Mouse (Mus musculus): ENCODE data around the gene Nup155. TPM values are rescaled to one million over a fixed set of nuclear protein-coding genes. Genes with fewer than 3 reads are reported as not detected.
"Not testable (repeated sequence)": the region's sequence is repeated elsewhere in the genome, so short reads cannot be mapped to it uniquely, and the experiment has no call there.

Gene Nup155
- total RNA-seq, 1 experiment, result 133 TPM

- Histone ChIP-seq H3K36me3 (ENCODE audit: control insufficient read depth, insufficient read depth, low read length, poor library complexity, severe bottlenecking) (peaks cover 3% of the 10 kb centered on the region), H3K9ac (ENCODE audit: insufficient read depth, low read depth, low read length, poor library complexity, severe bottlenecking) (no peak overlapping the region), H3K4me1 (ENCODE audit: control insufficient read depth in 2 of 2, insufficient read depth in 2 of 2, low read length in 2 of 2, poor library complexity in 1 of 2) (peaks cover 0 to 7% of the 10 kb centered on the region in 2 experiments; a peak in 2 of 4 replicates), H3K4me3 (ENCODE audit: insufficient read depth in 1 of 2, low read depth in 1 of 2, low read length in 2 of 2, poor library complexity in 1 of 2, severe bottlenecking in 1 of 2) (no peak overlapping the region), H3K9me3 (ENCODE audit: control insufficient read depth, insufficient read depth, low read depth, low read length) (no peaks in the 10 kb centered on the region), H3K27ac (ENCODE audit: insufficient read depth, low read depth, low read length, poor library complexity, severe bottlenecking) (peak overlapping the region; percentile 25; the same call in 1 of the 2 replicates)
- TF ChIP-seq HCFC1 (IDR thresholded peaks at IDR 0.05; ENCODE audit: borderline replicate concordance, insufficient read depth, low read length) (no peak), CHD2 (IDR thresholded peaks at IDR 0.05; ENCODE audit: low read depth, low read length) (0 out of 2 replicates have a peak, but pooled peaks have one; percentile 54)
- DNase-seq (ENCODE audit: low read depth, low spot score), result no peak
- in situ Hi-C loops (cut with MboI; ENCODE audit: low sequenced_read_pairs in 2 of 2, unreplicated experiment in 2 of 2), result no loop called here
Measured at GRCm38 (mm10) chr15:8087293-8087692, 21.8 kb upstream of the Nup155 start.

- no peak for TF ChIP-seq ZC3H11A (IDR thresholded peaks at IDR 0.05; ENCODE audit: borderline replicate concordance, low read depth, low read length)
- TF ChIP-seq MAFK (IDR thresholded peaks at IDR 0.05; ENCODE audit: insufficient read depth, low read depth, low read length), result no peak
- TF ChIP-seq HCFC1 (IDR thresholded peaks at IDR 0.05; ENCODE audit: borderline replicate concordance, insufficient read depth, low read length), result no peak
- TF ChIP-seq CHD2 (IDR thresholded peaks at IDR 0.05; ENCODE audit: low read depth, low read length), result no peak
- no peak for TF ChIP-seq ZNF384 (IDR thresholded peaks at IDR 0.05; ENCODE audit: low read depth, low read length)
- Histone ChIP-seq H3K27ac (ENCODE audit: insufficient read depth, low read depth, low read length, poor library complexity, severe bottlenecking) (no peak overlapping the region), H3K9me3 (ENCODE audit: control insufficient read depth, insufficient read depth, low read depth, low read length) (no peaks in the 10 kb centered on the region), H3K4me3 (ENCODE audit: insufficient read depth in 1 of 2, low read depth in 1 of 2, low read length in 2 of 2, poor library complexity in 1 of 2, severe bottlenecking in 1 of 2) (no peak overlapping the region), H3K36me3 (ENCODE audit: control insufficient read depth, insufficient read depth, low read length, poor library complexity, severe bottlenecking) (peaks cover 6% of the 10 kb centered on the region), H3K9ac (ENCODE audit: insufficient read depth, low read depth, low read length, poor library complexity, severe bottlenecking) (no peak overlapping the region), H3K4me1 (ENCODE audit: control insufficient read depth in 2 of 2, insufficient read depth in 2 of 2, low read length in 2 of 2, poor library complexity in 1 of 2) (peaks cover 0 to 7% of the 10 kb centered on the region in 2 experiments; a peak in 2 of 4 replicates)
- in situ Hi-C loops (cut with MboI; ENCODE audit: low sequenced_read_pairs in 2 of 2, unreplicated experiment in 2 of 2), result no loop called here
- no peak for DNase-seq (ENCODE audit: low read depth, low spot score)
Measured at GRCm38 (mm10) chr15:8088715-8089114, 20.4 kb upstream of the Nup155 start.

DNA sequence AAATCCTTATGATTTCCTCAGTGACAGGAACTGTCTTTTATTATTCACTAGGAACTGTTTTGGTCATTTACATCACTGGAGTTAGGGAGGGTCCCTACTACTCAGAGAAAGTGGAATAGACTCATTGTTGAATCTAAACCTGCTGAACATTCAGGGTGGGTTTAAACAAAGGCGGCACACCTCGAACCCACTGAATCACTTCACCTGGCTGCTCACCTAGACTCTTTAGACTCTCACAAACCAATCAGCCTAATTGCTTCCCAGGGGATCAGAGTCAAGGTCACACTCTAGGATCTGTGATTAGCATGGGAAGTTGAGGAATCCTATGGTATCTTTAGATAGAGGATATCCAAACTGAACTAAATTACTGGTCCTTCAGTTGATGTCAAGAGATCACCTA, 18.4 kb upstream of the Nup155 start:
- Histone ChIP-seq H3K9ac (ENCODE audit: insufficient read depth, low read depth, low read length, poor library complexity, severe bottlenecking) (no peak overlapping the region), H3K4me3 (ENCODE audit: insufficient read depth in 1 of 2, low read depth in 1 of 2, low read length in 2 of 2, poor library complexity in 1 of 2, severe bottlenecking in 1 of 2) (no peak overlapping the region), H3K27ac (ENCODE audit: insufficient read depth, low read depth, low read length, poor library complexity, severe bottlenecking) (peak overlapping the region; percentile 26; the same call in 1 of the 2 replicates), H3K9me3 (ENCODE audit: control insufficient read depth, insufficient read depth, low read depth, low read length) (no peaks in the 10 kb centered on the region), H3K4me1 (ENCODE audit: control insufficient read depth in 2 of 2, insufficient read depth in 2 of 2, low read length in 2 of 2, poor library complexity in 1 of 2) (peaks cover 0 to 7% of the 10 kb centered on the region in 2 experiments; a peak in 2 of 4 replicates), H3K36me3 (ENCODE audit: control insufficient read depth, insufficient read depth, low read length, poor library complexity, severe bottlenecking) (peaks cover 7% of the 10 kb centered on the region)
- no peak for DNase-seq (ENCODE audit: low read depth, low spot score)
- TF ChIP-seq CHD2 (IDR thresholded peaks at IDR 0.05; ENCODE audit: low read depth, low read length), result no peak
- TF ChIP-seq ZC3H11A (IDR thresholded peaks at IDR 0.05; ENCODE audit: borderline replicate concordance, low read depth, low read length), result no peak
- TF ChIP-seq HCFC1 (IDR thresholded peaks at IDR 0.05; ENCODE audit: borderline replicate concordance, insufficient read depth, low read length), result no peak
- TF ChIP-seq MAFK (IDR thresholded peaks at IDR 0.05; ENCODE audit: insufficient read depth, low read depth, low read length), result no peak
- TF ChIP-seq ZNF384 (IDR thresholded peaks at IDR 0.05; ENCODE audit: low read depth, low read length), result no peak
- in situ Hi-C loops (cut with MboI; ENCODE audit: low sequenced_read_pairs in 2 of 2, unreplicated experiment in 2 of 2), result no loop called here

DNA sequence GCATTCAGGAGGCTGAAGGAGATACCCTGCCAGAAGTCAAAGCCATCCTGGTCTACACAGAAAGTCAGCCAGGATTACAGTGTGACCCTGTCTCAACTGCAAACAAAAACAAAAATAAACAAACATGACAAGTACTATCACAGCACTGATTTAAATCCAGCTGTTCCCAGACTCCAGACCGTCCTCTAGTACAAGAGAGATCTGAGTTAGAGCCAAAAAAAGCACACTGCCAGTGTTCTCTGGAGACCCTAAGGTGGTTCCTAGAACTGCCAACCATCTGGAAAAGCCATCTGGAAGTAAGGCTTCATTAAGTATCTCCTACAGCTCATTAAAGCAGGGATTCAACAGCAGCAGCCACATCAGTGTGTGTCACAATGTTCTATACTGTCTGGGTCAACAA, 16.4 kb upstream of the Nup155 start:
- H3K9me3 ChIP-seq (ENCODE audit: control insufficient read depth, insufficient read depth, low read depth, low read length); H3K4me3 ChIP-seq (ENCODE audit: insufficient read depth in 1 of 2, low read depth in 1 of 2, low read length in 2 of 2, poor library complexity in 1 of 2, severe bottlenecking in 1 of 2); H3K4me1 ChIP-seq (ENCODE audit: control insufficient read depth in 2 of 2, insufficient read depth in 2 of 2, low read length in 2 of 2, poor library complexity in 1 of 2); H3K27ac ChIP-seq (ENCODE audit: insufficient read depth, low read depth, low read length, poor library complexity, severe bottlenecking); H3K9ac ChIP-seq (ENCODE audit: insufficient read depth, low read depth, low read length, poor library complexity, severe bottlenecking); DNase-seq (ENCODE audit: low read depth, low spot score); in situ Hi-C loops (cut with MboI; ENCODE audit: low sequenced_read_pairs in 2 of 2, unreplicated experiment in 2 of 2): not testable (repeated sequence)
- peaks cover 16% of the 10 kb centered on the region for H3K36me3 ChIP-seq (ENCODE audit: control insufficient read depth, insufficient read depth, low read length, poor library complexity, severe bottlenecking)

- H3K4me3 ChIP-seq (ENCODE audit: insufficient read depth in 1 of 2, low read depth in 1 of 2, low read length in 2 of 2, poor library complexity in 1 of 2, severe bottlenecking in 1 of 2), result peak overlapping the region; percentile 52 to 92
- H3K36me3 ChIP-seq (ENCODE audit: control insufficient read depth, insufficient read depth, low read length, poor library complexity, severe bottlenecking), result peaks cover 14% of the 10 kb centered on the region
- H3K27ac ChIP-seq (ENCODE audit: insufficient read depth, low read depth, low read length, poor library complexity, severe bottlenecking), result no peak overlapping the region
- no peak overlapping the region; the same call in 1 of the 2 replicates for H3K9ac ChIP-seq (ENCODE audit: insufficient read depth, low read depth, low read length, poor library complexity, severe bottlenecking)
- peak; percentile 83 for DNase-seq (ENCODE audit: low read depth, low spot score)
- in situ Hi-C loops (cut with MboI; ENCODE audit: low sequenced_read_pairs in 2 of 2, unreplicated experiment in 2 of 2), result no loop called here
- H3K9me3 ChIP-seq (ENCODE audit: control insufficient read depth, insufficient read depth, low read depth, low read length), result no peaks in the 10 kb centered on the region
- TF ChIP-seq HCFC1 (IDR thresholded peaks at IDR 0.05; ENCODE audit: borderline replicate concordance, insufficient read depth, low read length) (peak; percentile 61; the same call in 1 of the 2 replicates), CHD2 (IDR thresholded peaks at IDR 0.05; ENCODE audit: low read depth, low read length) (no peak), ZC3H11A (IDR thresholded peaks at IDR 0.05; ENCODE audit: borderline replicate concordance, low read depth, low read length) (no peak)
- H3K4me1 ChIP-seq (ENCODE audit: control insufficient read depth in 2 of 2, insufficient read depth in 2 of 2, low read length in 2 of 2, poor library complexity in 1 of 2), result no peaks in the 10 kb centered on the region; a peak in 1 of 4 replicates
Measured at GRCm38 (mm10) chr15:8097853-8098252, 11.2 kb upstream of the Nup155 start.
